Mouse (Mus musculus) lung, postnatal 0 days (tissue): Measurements from ENCODE around the gene Dlg2.

Experiments used
- CTCF ChIP-seq: IDR thresholded peaks from 2 replicates; pipeline ENCODE4 v1.5.1; 2016; ENCODE audit warnings: antibody characterized with exemption, mild to moderate bottlenecking
- EP300 ChIP-seq: IDR thresholded peaks from 2 replicates; pipeline ENCODE4 v1.6.1; 2016; ENCODE audit warnings: antibody characterized with exemption, mild to moderate bottlenecking, control low read depth

DNA sequence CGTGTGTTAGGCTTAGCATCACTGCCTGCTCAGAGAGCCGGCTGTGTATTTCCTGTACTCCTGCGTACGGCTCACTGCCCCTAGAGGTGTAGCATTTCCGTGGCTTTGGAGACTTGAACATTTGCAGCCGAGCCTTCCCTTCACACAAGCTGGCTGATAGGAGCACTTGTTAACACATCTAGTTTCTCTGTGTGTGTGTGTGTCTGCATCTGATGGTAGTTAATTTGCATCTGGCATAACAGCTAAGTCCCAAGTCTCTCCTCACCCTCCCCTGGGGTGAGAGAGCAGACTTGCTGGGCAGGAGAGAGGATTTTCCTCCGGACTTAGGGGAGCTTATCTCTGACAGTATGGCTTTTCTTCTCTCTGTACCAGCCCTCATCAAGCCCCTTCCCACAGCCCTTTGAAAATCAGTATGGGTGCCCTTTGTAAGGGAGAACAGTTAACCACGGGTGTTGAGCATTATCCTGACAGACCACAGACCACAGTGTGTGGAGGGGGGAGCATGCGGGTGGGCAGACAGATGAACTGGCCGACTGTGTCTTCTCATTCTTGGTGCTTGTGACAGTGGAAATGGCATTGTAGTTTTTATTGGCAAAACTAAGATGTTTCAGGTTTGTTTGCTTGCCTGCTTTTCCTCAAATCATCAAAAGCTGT is 1705.6 kb downstream of the Dlg2 start:
- TF ChIP-seq EP300 (no peak), CTCF (no peak)
